Mouse (Mus musculus): ENCODE data around the gene Gm5136.

The Gm5136 gene

GRCm38 (mm10) chr10:108699946-108700345 is at the start of gene Gm5136:
Gm5136 (minus strand) TSS chr10:108700160.
- DNase-seq: no peak

GRCm38 (mm10) chr10:108743759-108744158 is 43.8 kb upstream of the Gm5136 start:
- no peak for DNase-seq

GRCm38 (mm10) chr10:108733982-108734381 is 34.0 kb upstream of the Gm5136 start:
- peak; percentile 15 for DNase-seq

- no peak for DNase-seq
Observed at GRCm38 (mm10) chr10:108728961-108729360, 29.0 kb upstream of the Gm5136 start.

GRCm38 (mm10) chr10:108726391-108726790 is 26.4 kb upstream of the Gm5136 start:
- no peak for DNase-seq

GRCm38 (mm10) chr10:108724878-108725277 is 24.9 kb upstream of the Gm5136 start:
- DNase-seq: no peak

- no peak for DNase-seq
Observed at GRCm38 (mm10) chr10:108710514-108710913, 10.6 kb upstream of the Gm5136 start.

- no peak for DNase-seq
Observed at GRCm38 (mm10) chr10:108705658-108706057, 5.7 kb upstream of the Gm5136 start.

- DNase-seq: no peak
Observed at GRCm38 (mm10) chr10:108701361-108702128, 1.6 kb upstream of the Gm5136 start.

- no peak for DNase-seq
Observed at GRCm38 (mm10) chr10:108697062-108697461, 2.9 kb downstream of the Gm5136 start.

- no peak for DNase-seq
Observed at GRCm38 (mm10) chr10:108690954-108691353, 9.0 kb downstream of the Gm5136 start.

GRCm38 (mm10) chr10:108686696-108687095 is 13.3 kb downstream of the Gm5136 start:
- no peak for DNase-seq

GRCm38 (mm10) chr10:108679675-108680390 is 20.1 kb downstream of the Gm5136 start:
- no peak for DNase-seq

- no peak for DNase-seq
Observed at GRCm38 (mm10) chr10:108677053-108677452, 22.9 kb downstream of the Gm5136 start.

- DNase-seq: no peak
Observed at GRCm38 (mm10) chr10:108668944-108669343, 31.0 kb downstream of the Gm5136 start.

GRCm38 (mm10) chr10:108660295-108660694 is 39.7 kb downstream of the Gm5136 start:
- DNase-seq: no peak

- DNase-seq: no peak
Observed at GRCm38 (mm10) chr10:108658300-108658699, 41.7 kb downstream of the Gm5136 start.

- DNase-seq: no peak
Observed at GRCm38 (mm10) chr10:108657669-108658068, 42.3 kb downstream of the Gm5136 start.

- DNase-seq: no peak
Observed at GRCm38 (mm10) chr10:108656898-108657297, 43.1 kb downstream of the Gm5136 start.

- no peak for DNase-seq
Observed at GRCm38 (mm10) chr10:108655074-108655473, 44.9 kb downstream of the Gm5136 start.

GRCm38 (mm10) chr10:108652831-108653230 is 47.1 kb downstream of the Gm5136 start:
- DNase-seq: no peak

GRCm38 (mm10) chr10:108652066-108652465 is 47.9 kb downstream of the Gm5136 start:
- no peak for DNase-seq

GRCm38 (mm10) chr10:108649174-108649573 is 50.8 kb downstream of the Gm5136 start:
- no peak for DNase-seq

Measured in lung, postnatal 14 days (tissue).